Mouse (Mus musculus): ENCODE measurements around the gene Nhlrc3.

- TF ChIP-seq CTCF (IDR thresholded peaks at IDR 0.05; ENCODE audit: low read depth): no peak
- TF ChIP-seq EP300 (IDR thresholded peaks at IDR 0.05; ENCODE audit: low read depth): no peak
Measured at GRCm38 (mm10) chr3:53450666-53451065, 12.5 kb downstream of the Nhlrc3 start.
